Mouse (Mus musculus): ENCODE results near the gene Dlk1.
A peak's percentile ranks its signal among the peaks of the same experiment; 100 is the strongest.
"Not testable (repeated sequence)": the region's sequence is repeated elsewhere in the genome, so short reads cannot be mapped to it uniquely, and the experiment has no call there.

Gene Dlk1

GRCm38 (mm10) chr12:109439974-109440373 is 12.6 kb upstream of the Dlk1 start:
- DNase-seq (ENCODE audit: low spot score in 2 of 2): no peak

DNA sequence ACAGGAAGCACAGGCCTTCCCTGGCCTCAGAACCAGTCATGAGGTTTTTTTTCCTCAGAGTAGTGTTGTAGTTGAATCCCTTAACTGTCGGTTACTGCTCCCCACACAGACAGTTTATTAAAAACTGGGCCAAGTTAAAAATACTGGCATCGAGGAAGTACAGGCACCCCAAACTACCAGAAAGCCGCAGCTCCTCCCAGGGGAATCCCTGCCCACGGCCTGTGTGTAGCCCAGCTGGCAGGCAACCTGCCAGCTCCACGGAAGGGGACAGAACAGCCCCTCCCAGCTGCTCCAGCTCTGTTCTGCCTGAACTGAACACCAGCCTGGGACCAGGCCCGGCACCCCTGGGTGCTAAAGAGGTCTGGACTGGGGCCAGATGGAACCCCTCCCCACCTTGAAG is 11.3 kb upstream of the Dlk1 start:
- DNase-seq (ENCODE audit: low spot score in 2 of 2): no peak

DNA sequence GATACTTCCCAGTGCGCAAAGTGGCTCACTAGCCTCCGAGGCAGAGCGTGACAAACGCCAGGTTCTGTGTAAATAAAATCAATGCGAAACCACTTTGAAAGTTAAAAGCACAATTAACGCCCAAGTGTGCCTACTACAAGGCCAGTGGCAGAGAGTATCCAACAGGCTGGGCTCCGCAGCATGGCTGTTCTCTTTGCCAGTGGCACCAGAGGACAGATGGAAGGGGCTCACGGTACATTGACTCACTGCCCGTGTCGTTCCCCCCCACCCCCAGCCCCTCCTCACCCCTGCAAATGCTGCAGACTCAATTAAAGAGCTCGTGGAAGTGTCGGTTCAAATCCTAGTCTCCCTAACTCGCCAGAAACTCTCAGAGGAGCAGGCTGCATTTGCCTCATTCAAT is 10.5 kb upstream of the Dlk1 start:
- no peak for DNase-seq (ENCODE audit: low spot score in 2 of 2)

- DNase-seq (ENCODE audit: low spot score in 2 of 2): no peak
Measured at GRCm38 (mm10) chr12:109443276-109443675, 9.3 kb upstream of the Dlk1 start.

DNA sequence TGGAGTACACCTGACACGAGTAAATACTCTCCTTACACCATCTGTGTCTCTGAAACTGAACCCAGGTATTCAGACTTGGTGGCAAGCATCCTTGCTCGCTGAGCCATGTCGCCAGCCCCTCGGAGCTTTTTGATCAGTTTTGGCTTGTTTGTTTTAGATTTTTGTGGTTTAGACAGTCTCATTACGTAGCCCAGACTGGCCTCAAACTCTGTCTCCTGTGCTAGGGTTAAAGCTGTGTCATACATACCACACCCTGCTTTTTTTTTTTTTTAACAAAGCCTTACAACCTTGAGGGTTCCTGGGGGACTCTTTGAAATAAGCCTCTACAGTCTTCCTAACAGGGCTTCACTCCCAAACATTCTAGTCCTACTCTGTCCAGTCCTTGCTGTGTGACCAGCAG is 7.6 kb upstream of the Dlk1 start:
- DNase-seq (ENCODE audit: low spot score in 2 of 2): no peak

- no peak for DNase-seq (ENCODE audit: low spot score in 2 of 2)
Measured at GRCm38 (mm10) chr12:109445499-109446235, 7.0 kb upstream of the Dlk1 start.

DNA sequence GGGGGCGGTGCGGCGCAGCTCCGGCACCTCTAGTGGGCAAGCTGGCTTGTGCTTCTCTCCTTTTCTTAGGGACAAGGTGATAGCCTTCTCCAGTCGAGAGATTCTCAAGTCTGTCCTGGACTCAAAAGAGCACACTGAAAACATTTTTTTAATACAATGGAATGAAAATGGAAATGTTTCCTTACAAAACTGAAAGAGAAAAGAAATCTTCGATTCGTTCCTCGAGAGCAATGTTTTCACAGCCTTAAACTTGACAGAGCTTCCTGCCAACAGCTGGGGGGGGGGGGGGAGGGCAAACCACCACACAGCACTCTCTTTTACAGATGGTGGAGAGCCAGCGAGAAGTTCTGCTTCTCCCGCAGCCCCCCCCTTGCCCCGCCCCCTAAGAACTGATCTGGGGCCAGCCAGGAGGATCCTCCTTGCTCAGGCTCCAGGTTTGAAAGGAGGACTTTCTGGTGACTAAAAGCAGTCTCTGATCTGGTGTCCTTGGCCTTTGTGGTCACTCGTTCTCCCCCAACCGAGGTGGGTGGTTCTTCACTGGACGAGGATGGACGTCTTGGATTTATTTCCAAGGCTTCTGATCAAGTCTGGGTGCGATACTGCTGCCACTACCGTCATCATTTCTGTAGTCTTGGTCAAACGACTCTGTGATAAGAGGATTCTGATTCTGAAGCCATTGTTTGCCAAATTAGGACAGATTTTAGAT is 6.2 kb upstream of the Dlk1 start:
- DNase-seq (ENCODE audit: low spot score in 2 of 2): no peak

GRCm38 (mm10) chr12:109449421-109450411 is 2.9 kb upstream of the Dlk1 start:
- peak in 1 of 2 experiments; percentile 4 for DNase-seq (ENCODE audit: low spot score in 2 of 2)

DNA sequence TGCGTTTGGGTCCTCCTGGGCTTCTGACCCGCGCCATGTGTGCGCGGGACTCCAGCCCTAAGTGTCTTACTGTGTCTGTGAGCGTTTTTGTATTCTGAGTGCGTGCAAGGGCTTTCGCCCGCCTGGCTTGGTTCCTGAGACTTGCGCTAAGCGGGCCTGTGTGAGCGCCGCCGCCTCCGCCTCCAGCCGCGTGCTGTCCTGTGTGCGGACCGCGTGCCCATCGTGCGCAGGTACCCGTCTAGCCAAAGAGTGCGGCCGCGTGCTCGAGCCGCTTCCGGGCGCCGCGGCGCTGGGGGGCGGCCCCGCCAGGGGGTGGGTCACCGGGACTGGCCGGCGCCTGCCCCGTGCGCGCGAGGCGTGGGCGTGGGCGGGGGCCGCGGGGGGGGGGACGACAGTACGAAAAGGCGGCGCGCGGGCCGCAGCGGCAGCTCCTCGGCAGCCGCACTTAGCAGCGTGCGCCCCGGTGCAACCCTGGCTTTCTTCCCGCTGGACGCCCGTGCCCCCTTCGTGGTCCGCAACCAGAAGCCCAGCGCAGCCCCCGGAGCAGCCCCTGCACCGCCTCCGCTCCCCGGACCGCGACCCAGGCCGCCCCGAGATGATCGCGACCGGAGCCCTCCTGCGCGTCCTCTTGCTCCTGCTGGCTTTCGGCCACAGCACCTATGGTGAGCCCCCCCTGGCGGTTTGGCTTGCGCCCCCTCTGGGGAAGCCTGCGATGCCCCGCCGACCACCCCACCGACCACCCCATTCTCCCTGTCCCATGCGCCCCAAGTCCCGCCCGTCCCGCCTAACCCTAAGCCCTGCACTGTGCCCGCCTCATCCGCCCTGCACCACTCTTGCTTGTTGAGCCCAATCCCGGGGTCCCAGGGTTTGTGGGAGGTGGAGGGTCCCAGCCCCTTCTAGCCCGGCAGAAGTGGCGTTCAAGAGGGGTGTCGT is 708 bp downstream of the Dlk1 start:
- no peak for DNase-seq (ENCODE audit: low spot score in 2 of 2)

- no peak for DNase-seq (ENCODE audit: low spot score in 2 of 2)
Measured at GRCm38 (mm10) chr12:109454137-109454536, 1.5 kb downstream of the Dlk1 start.

GRCm38 (mm10) chr12:109456531-109457202 is 4.0 kb downstream of the Dlk1 start:
- no peak for DNase-seq (ENCODE audit: low spot score in 2 of 2)

DNA sequence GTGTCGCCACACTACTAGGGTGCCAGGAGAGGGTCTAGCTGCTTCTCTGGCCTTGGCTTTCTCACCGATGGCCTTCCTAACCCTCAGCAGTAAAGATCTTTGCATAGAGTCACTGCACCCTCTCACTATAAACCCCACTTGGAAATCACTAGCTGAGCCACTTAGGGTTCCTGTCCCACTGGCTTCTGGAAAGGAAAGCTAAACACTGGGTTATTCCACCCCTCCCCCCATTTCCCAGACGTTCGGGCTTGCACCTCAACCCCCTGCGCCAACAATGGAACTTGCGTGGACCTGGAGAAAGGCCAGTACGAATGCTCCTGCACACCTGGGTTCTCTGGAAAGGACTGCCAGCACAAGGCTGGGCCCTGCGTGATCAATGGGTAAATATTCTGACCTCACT is 5.2 kb downstream of the Dlk1 start:
- no peak for DNase-seq (ENCODE audit: low spot score in 2 of 2)

- DNase-seq (ENCODE audit: low spot score in 2 of 2): no peak
Measured at GRCm38 (mm10) chr12:109458896-109459295, 6.3 kb downstream of the Dlk1 start.

DNA sequence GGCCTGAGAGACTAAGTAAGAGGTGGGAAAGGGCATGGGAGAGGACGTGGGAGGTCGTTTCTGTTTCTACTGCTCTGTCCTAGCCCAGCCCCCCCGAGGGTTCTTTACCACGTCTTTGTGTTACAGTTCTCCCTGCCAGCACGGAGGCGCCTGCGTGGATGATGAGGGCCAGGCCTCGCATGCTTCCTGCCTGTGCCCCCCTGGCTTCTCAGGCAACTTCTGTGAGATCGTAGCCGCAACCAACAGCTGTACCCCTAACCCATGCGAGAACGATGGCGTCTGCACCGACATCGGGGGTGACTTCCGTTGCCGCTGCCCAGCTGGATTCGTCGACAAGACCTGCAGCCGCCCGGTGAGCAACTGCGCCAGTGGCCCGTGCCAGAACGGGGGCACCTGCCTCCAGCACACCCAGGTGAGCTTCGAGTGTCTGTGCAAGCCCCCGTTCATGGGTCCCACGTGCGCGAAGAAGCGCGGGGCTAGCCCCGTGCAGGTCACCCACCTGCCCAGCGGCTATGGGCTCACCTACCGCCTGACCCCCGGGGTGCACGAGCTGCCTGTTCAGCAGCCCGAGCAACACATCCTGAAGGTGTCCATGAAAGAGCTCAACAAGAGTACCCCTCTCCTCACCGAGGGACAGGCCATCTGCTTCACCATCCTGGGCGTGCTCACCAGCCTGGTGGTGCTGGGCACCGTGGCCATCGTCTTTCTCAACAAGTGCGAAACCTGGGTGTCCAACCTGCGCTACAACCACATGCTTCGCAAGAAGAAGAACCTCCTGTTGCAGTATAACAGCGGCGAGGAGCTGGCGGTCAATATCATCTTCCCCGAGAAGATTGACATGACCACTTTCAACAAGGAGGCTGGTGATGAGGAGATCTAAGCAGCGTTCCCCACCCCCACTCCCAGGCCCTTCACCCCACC is 7.1 kb downstream of the Dlk1 start:
- no peak for DNase-seq (ENCODE audit: low spot score in 2 of 2)

DNA sequence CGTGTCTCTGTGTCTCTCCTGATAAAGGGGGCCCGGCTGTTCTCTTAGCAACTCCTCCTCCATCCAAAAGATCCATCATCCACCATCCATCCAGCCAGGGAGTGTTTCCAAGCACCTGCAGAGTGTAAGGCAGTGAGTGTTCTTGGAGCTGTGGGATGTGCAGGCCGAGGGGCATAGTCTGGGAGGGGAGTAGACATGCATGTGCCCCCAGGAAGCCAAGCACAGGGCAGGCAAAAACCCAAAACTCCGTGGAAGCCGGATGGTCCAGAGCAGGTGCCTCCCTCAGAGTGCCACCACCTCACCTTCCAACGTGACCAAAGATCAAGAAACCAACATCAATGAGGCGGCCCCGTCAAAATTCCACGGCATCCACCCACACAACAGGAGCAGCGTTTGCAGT is 10.0 kb downstream of the Dlk1 start:
- DNase-seq (ENCODE audit: low spot score in 2 of 2): no peak

- DNase-seq (ENCODE audit: low spot score in 2 of 2): not testable (repeated sequence)
Measured at GRCm38 (mm10) chr12:109467417-109467816, 14.8 kb downstream of the Dlk1 start.

DNA sequence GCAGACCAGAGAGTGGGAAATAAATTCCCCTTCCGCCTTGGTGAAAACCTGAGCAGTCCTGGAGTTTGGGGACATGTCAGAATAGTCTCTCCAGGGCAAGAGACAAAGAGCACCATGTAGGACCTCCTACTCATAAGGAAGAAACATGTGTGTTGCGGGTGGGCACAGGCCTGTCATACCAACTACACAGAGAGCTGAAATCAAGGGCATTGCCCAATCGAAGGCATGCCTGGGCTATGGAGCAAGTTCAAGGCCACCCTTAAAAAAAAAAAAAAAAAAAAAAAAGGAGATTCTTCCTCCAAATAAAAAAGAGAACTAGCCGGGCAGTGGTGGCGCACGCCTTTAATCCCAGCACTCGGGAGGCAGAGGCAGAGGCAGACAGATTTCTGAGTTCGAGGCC is 17.2 kb downstream of the Dlk1 start:
- DNase-seq (ENCODE audit: low spot score in 2 of 2): no peak

DNA sequence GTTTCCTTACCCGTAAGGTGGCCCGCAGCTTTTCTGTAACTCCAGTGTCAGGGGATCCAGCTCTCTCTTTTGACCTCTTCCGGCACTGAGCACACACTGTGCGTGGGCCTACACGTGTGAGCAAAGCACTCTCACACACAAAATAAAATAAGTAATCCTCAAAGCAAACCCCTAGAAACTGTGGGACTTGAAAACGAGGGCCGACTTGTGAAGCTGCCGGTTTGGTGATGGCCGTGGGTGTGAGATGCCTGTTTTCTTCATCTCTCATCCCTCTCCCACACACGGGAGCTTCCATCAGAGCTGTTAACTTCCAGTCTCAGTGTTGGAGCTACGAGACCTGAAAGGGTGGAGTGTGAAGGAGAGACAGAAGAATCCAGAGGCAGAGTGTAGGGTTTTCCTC is 20.0 kb downstream of the Dlk1 start:
- DNase-seq (ENCODE audit: low spot score in 2 of 2): no peak

DNA sequence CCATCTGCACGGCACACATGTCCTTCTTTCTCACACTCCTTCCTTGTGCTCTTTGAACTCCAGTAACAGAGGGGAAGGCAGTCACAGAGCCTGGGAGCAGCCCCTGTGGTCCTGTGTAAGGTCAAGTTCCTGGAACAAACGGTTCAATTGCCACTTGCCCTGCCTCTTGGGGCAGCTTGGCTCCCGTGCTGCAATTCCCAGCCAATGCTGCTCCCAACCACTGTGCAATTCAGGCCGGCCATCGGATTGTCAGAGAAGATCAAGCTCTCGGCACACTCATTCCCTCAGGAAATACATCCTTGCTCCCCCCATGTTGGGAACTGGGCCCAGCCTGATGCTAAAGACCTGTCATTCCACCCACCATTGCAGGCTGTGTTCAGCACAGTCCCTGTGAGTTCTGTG is 21.0 kb downstream of the Dlk1 start:
- no peak for DNase-seq (ENCODE audit: low spot score in 2 of 2)
